In genomic region chr16:24492194-24492940, GRCm38 (mm10) we compare ENCODE assay signal across 14 mouse cellular contexts.
DNase-seq lines count a peak whose midpoint lies in the region; ATAC-seq and TF ChIP-seq lines count a peak whose summit lies in the region.
"Had no signal": no experiment of that assay in that cellular context is flagged by ENCODE, and none has a peak within 500 bp of the region (broad histone marks: within the 10 kb centered on the region; RNA-seq: fewer than 3 reads in every experiment).

No protein-coding gene starts in this region.

- H3K4me2 ChIP-seq in liver, postnatal 0 days (ENCODE audit: low read depth, low read length), result no peak overlapping the region
- no peak overlapping the region for H3K4me2 ChIP-seq in heart, embryonic 12.5 days
- H3K4me2 ChIP-seq: forebrain, embryonic 15.5 days had no signal

- peaks cover 10% of the 10 kb centered on the region; the same call in 1 of the 2 replicates for H3K4me1 ChIP-seq in liver, adult 2 months (ENCODE audit: control insufficient read depth, insufficient read depth, low read length)
- H3K4me1 ChIP-seq in liver, postnatal 0 days (ENCODE audit: insufficient read depth), result peaks cover 9% of the 10 kb centered on the region
- peaks cover 92% of the 10 kb centered on the region for H3K4me1 ChIP-seq in heart, embryonic 12.5 days (replicated peaks)

- peaks cover 20% of the 10 kb centered on the region; the same call in 1 of the 2 replicates for H3K79me2 ChIP-seq in liver, adult 2 months (ENCODE audit: control insufficient read depth, insufficient read depth, low read length)

- DNase-seq in liver, adult 2 months (ENCODE audit: extremely low read depth, low read depth, low spot score), result peak; percentile 58
- no peak for DNase-seq in liver, postnatal 0 days
- peak; percentile 32 for DNase-seq in NIH3T3 (ENCODE audit: low read depth)
- peak; percentile 58 for DNase-seq in lung, postnatal 36 days
- no peak for DNase-seq in cerebellum, postnatal 14 days
- DNase-seq: adrenal gland, postnatal 10 days; cerebellum, adult 8-10 months; kidney, postnatal 36 days; left cerebral cortex, postnatal 4 days had no signal

- H3K4me3 ChIP-seq in liver, adult 2 months (ENCODE audit: insufficient read depth, low read depth, low read length), result no peak overlapping the region
- H3K4me3 ChIP-seq in liver, postnatal 0 days (ENCODE audit: low read depth, low read length), result no peak overlapping the region
- no peak overlapping the region for H3K4me3 ChIP-seq in heart, embryonic 12.5 days
- H3K4me3 ChIP-seq: embryonic facial prominence, embryonic 10.5 days; forebrain, embryonic 15.5 days; hindbrain, embryonic 10.5 days had no signal

- H3K36me3 ChIP-seq in liver, adult 2 months (ENCODE audit: control insufficient read depth, insufficient read depth, low read length), result no peaks in the 10 kb centered on the region
- no peaks in the 10 kb centered on the region for H3K36me3 ChIP-seq in liver, postnatal 0 days (replicated peaks; ENCODE audit: insufficient read depth, low read length)
- H3K36me3 ChIP-seq in heart, embryonic 12.5 days, result no peaks in the 10 kb centered on the region
- H3K36me3 ChIP-seq: embryonic facial prominence, embryonic 10.5 days; forebrain, embryonic 15.5 days; hindbrain, embryonic 10.5 days had no signal

- H3K9ac ChIP-seq in liver, adult 2 months (ENCODE audit: low read depth, low read length), result no peak overlapping the region
- no peak overlapping the region for H3K9ac ChIP-seq in liver, postnatal 0 days (replicated peaks)
- no peak overlapping the region for H3K9ac ChIP-seq in heart, embryonic 12.5 days
- H3K9ac ChIP-seq: forebrain, embryonic 15.5 days had no signal

- WGBS in liver, adult 2 months, result 75% methylated on average over 4 of the region's 4 CpGs
- 66% methylated on average over 4 of the region's 4 CpGs for WGBS in liver, postnatal 0 days (ENCODE audit: insufficient replicate concordance)
- 31% methylated on average over 4 of the region's 4 CpGs for WGBS in heart, embryonic 12.5 days

- TF ChIP-seq EP300 in liver, postnatal 0 days (IDR thresholded peaks at IDR 0.05; ENCODE audit: low read depth), result no peak

- H3K27me3 ChIP-seq in liver, adult 2 months (ENCODE audit: control insufficient read depth, insufficient read depth, low read length), result no peaks in the 10 kb centered on the region
- no peaks in the 10 kb centered on the region for H3K27me3 ChIP-seq in liver, postnatal 0 days (ENCODE audit: insufficient read depth, low read length)
- H3K27me3 ChIP-seq in heart, embryonic 12.5 days (replicated peaks), result no peaks in the 10 kb centered on the region
- H3K27me3 ChIP-seq: forebrain, embryonic 15.5 days had no signal

- TF ChIP-seq POLR2A in liver, adult 2 months (IDR thresholded peaks at IDR 0.05; ENCODE audit: extremely low read depth, insufficient read depth, low read length), result no peak

- H3K9me3 ChIP-seq in liver, postnatal 0 days (ENCODE audit: low read length), result no peaks in the 10 kb centered on the region
- no peaks in the 10 kb centered on the region for H3K9me3 ChIP-seq in heart, embryonic 12.5 days (replicated peaks)
- H3K9me3 ChIP-seq: embryonic facial prominence, embryonic 10.5 days; forebrain, embryonic 15.5 days; hindbrain, embryonic 10.5 days had no signal

- H3K27ac ChIP-seq in liver, adult 2 months (replicated peaks; ENCODE audit: insufficient read depth, low read depth, low read length), result no peak overlapping the region
- H3K27ac ChIP-seq in liver, postnatal 0 days (ENCODE audit: low read depth), result no peak overlapping the region
- H3K27ac ChIP-seq in heart, embryonic 12.5 days (ENCODE audit: poor library complexity, severe bottlenecking), result peak overlapping the region; percentile 69
- H3K27ac ChIP-seq: forebrain, embryonic 15.5 days had no signal

- no peak for TF ChIP-seq CTCF in liver, adult 2 months (IDR thresholded peaks at IDR 0.05; ENCODE audit: low read depth, low read length)
- TF ChIP-seq CTCF in liver, postnatal 0 days (IDR thresholded peaks at IDR 0.05; ENCODE audit: low read depth), result no peak

- ATAC-seq in liver, postnatal 0 days, result no peak
- ATAC-seq in heart, embryonic 12.5 days (ENCODE audit: insufficient number of reproducible peaks, low FRiP score), result 0 out of 2 replicates have a peak, but pooled peaks have one; percentile 31
- no peak for ATAC-seq in inflammation-experienced regulatory T-cells, adult 6 months
- ATAC-seq: forebrain, embryonic 15.5 days had no signal

Comparison
In these comparisons a context has a peak if more than half of its experiments do, and no peak if none do; other contexts are left out.
1. DNase-seq: peak in liver, adult 2 months (single experiment), NIH3T3 (single experiment) and lung, postnatal 36 days (single experiment); none in liver, postnatal 0 days (single experiment) and cerebellum, postnatal 14 days (0 of 2).